Mouse (Mus musculus) cortical plate, adult 2 months (tissue): ENCODE results near the gene 1700030J22Rik.

ENCODE experiments used
- CTCF ChIP-seq: fragments of 200-500 bp; IDR thresholded peaks from 2 replicates; pipeline ENCODE4 v1.5.1; 2011; ENCODE audit warnings: mild to moderate bottlenecking, control low read depth, low read length; ENCODE audit not compliant: insufficient read depth; ENCODE audit errors: extremely low read depth
- POLR2A ChIP-seq: fragments of 200-500 bp; IDR thresholded peaks from 2 replicates; pipeline ENCODE4 v1.6.1; 2011; ENCODE audit warnings: mild to moderate bottlenecking, low read length, control low read depth; ENCODE audit not compliant: insufficient read depth; ENCODE audit errors: extremely low read depth

- TF ChIP-seq CTCF (no peak), POLR2A (no peak; the same call in 1 of the 2 replicates)
Measured at GRCm38 (mm10) chr8:116922060-116922757, 56.5 kb downstream of the 1700030J22Rik start.
